Mouse (Mus musculus): ENCODE data around the gene Timp2.
"Not testable (repeated sequence)": the region's sequence is repeated elsewhere in the genome, so short reads cannot be mapped to it uniquely, and the experiment has no call there.

The Timp2 gene

DNA sequence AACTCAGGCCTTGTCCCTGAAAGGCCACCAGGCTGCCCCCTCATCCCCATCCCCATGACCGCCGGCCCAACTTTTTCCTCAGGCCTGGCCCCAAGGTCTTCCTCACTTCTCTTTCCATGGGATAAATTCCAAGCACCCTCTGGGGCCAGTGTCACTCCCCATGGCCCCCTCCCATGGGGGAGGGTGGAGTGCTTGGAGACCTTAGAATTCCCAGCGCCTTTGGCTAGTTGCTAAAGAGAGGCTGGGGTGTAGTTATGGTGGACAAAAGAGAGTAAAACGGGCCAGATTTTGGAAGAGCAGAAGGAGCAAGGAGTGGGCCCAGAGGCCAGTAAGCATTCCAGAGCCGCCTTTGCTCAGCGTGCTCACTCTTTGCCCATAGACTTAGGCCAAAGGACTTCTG is at the start of gene Timp2:
Gene Timp2, minus strand, starts transcription at position 101 of the 400 bp plus-strand sequence.
- DNase-seq (ENCODE audit: low spot score): peak; percentile 35

GRCm38 (mm10) chr11:118405311-118405710 is 49.8 kb upstream of the Timp2 start:
- DNase-seq (ENCODE audit: low spot score): no peak

- DNase-seq (ENCODE audit: low spot score): no peak
Measured at GRCm38 (mm10) chr11:118403951-118404899, 48.7 kb upstream of the Timp2 start.

GRCm38 (mm10) chr11:118403183-118403582 is 47.6 kb upstream of the Timp2 start:
- no peak for DNase-seq (ENCODE audit: low spot score)

DNA sequence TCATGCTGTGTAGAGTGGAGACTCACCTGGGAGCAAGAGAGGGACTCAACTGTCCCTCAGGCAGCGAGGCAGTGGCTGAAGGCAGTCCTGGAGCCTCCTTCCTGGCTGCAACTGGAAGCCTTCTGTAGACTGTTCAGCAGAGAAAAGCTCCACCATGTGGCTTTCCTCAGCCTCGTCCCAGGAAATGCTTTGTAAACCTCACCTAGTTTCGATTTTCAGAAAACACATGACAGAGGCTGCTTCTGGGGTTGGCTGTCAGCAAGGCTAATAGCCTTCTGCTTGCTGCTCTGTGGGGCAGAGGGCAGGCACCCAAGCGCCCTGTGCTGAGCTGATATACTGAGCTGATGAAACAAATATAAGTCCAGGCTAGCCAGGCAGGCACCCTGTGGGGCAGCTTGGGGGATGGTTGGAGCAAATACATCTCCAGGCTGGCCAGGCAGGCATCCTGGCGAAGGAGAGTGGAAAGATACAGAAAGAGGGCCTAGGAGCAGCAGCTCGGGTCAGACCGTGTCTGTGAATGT is 46.3 kb upstream of the Timp2 start, which contains the start of gene Lgals3bp:
Gene Lgals3bp, minus strand, starts transcription at position 333 of the 521 bp plus-strand sequence.
- peak; percentile 32 for DNase-seq (ENCODE audit: low spot score)

DNA sequence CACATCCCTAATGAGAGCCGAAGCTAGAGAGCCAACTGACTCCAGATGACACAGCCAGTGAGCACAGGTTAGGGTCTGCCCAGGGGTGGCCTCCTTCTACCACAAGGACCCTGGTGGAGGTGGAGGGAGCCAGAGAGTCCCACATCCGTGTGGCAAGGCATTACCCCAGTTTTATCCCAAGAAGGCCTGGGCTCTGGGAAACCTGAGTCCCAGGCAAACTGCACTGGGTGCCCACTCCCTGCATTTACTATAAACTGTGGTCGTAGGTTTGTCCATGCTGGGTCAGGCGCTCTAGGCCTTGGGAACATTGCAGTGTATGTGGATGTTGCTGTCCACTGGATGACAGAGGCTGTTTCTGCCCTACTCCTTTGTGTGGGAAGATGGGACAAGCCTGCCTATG is 45.7 kb upstream of the Timp2 start:
- DNase-seq (ENCODE audit: low spot score): no peak

DNA sequence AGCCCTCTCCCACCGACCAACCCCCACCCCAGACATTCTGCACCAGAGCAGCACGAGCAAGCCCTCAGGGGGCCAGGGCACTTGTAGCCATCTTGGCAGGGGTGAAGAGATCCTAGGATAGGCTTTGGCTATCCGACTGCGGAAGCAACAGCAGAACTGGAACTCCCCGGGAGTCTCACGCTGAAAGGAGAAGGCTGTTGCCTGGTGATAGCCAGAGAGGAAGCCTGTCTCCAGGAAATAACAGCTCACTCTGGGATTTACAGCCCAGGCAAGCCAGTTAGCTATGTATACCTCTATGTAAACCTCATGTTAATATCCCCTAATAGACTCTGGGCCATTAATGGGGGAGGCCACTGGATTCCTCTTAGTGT is 45.0 kb upstream of the Timp2 start:
- no peak for DNase-seq (ENCODE audit: low spot score)

DNA sequence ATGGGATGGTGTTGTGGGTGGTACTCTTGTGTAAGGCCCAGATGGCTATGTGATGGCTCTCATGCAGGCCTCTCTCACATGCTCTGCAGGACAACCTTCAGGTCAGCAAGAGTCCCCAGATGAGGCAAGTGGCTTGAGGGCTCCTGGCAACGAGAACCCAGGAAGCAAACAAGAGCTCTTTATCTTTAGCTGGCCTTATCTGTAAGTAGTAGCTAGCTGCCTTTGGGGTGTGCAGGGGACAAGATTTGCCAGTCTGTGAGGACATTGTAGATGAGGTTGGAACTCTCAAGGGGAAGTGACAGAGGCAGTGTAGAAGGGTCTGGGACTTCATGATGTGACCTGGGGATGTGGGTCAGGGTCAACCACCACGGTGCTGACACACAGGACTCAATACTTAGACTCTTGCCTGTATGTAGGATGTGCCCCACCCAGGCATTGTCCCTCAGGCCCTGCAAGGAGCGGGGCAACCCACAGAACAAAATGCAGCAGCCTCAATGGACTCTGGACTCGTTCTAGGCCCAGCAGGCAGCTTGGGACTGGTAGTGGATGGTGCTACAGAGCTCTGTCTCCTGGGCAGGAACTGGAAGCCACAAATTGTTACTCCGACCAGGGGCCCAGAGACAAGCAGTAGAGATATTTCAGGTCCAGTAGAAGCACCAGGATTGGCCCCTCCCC is 44.5 kb upstream of the Timp2 start:
- no peak for DNase-seq (ENCODE audit: low spot score)

DNA sequence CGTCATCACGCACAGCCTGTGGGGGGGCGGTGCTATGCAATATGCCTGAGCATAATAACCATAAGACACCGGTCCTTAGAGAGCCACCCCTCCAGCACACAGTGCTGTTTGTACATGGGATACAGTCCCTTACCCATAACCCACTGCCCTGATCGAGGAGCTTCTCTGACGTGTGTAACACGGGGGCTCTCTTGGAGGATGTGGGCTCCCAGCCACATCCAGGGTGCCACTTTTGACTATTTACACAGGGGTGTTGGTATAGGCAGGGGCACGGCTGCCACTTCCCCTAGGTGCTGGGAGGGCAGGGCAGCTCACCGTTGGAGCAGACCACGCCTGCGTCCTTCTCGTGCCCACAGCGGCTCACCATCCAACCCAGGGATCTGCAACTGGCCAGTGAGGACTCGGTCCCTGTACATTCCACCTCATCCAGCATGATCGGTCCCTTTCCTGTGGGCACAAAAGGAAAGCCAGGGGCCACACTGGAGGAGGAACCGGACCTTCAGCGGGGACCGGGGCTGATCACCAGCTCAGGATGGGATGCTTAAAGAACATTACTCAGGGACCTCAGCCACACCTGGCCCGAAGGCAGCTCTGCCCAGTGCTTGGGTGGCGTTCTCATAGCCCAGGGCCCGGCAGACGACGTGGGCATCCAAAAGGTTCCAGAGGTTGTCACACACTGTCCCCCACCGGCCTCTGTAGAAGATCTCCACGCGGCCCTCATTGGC is 42.4 kb upstream of the Timp2 start:
- no peak for DNase-seq (ENCODE audit: low spot score)

DNA sequence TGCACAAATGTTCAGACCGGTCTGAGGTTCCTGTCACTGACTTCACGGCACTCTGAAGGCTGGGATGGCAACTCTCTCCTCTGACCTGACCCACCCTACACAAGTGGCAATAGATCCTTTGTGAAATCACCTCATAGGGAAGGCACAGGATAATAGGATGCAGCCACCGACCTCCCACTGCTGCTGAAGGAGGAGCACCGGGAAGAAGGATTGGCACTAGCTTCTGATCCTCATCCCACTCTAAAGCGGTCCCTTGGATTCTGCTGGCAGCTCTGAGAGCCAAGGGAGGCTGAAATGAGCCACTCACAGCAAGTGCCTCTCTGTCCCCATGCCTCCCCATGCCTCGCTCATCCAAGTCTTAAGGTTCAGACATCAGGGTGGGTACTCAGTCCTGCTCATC is 39.0 kb upstream of the Timp2 start:
- no peak for DNase-seq (ENCODE audit: low spot score)

GRCm38 (mm10) chr11:118393991-118394390 is 38.5 kb upstream of the Timp2 start:
- DNase-seq (ENCODE audit: low spot score): no peak

GRCm38 (mm10) chr11:118387816-118388215 is 32.3 kb upstream of the Timp2 start:
- not testable (repeated sequence) for DNase-seq (ENCODE audit: low spot score)

DNA sequence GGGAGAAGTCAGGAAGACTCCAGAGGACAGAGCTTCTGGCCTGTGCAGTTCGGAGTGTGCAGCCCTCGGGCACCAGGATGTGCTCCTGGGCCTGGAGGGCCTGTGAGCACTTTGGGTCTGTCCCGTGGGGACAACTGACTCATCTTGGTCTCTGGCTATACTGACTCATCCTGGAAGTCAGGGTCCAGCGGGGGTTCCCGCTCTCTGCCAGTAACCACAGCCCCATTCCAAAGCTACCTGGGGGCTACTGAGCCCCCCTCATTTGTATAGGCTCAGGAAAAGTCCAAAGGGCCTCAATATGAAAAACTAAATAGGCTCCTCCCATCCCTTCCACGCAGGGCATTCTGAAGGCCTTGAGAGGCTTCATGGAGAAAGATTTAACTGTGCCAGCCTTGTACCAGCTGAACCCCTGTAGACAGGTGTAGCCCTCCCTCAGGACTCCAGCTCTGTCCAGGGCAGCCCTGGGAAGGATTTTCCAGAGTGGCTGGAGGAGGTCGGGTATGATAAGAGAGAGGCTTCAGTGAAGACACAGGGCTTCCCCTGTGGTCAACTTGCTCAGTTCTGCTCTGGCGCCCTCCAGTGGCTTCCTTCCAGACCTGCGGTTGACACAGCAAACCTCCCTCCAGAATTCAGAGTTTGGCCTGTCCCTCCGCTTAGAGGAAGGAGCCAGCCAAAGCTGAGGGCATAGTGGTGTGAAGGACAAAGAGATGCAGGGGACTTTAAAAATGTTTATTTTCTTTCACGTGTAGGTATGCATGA is 23.9 kb upstream of the Timp2 start:
- DNase-seq (ENCODE audit: low spot score): peak; percentile 89

- no peak for DNase-seq (ENCODE audit: low spot score)
Measured at GRCm38 (mm10) chr11:118378656-118379055, 23.1 kb upstream of the Timp2 start.

- DNase-seq (ENCODE audit: low spot score): not testable (repeated sequence)
Measured at GRCm38 (mm10) chr11:118376323-118376722, 20.8 kb upstream of the Timp2 start.

DNA sequence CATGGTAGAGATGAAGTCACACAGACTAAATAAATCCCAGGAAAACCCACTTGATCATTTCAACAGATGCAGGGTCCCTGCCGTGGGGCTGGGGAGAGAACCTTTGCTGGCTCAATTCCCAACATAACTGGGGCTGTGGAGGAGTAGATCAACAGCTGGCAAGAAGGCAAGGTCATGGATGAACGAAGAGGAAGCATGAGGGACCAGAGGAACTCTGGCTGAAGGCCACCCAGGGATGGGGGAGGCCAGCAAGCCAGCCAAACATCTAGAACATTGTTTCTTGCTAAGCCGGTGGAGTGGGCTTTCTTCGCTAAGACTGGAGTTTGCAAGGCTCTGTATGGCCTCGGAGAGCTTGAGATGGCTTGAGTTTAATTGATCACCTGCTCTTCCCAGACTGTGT is 20.3 kb upstream of the Timp2 start:
- no peak for DNase-seq (ENCODE audit: low spot score)

- no peak for DNase-seq (ENCODE audit: low spot score)
Measured at GRCm38 (mm10) chr11:118375461-118375860, 19.9 kb upstream of the Timp2 start.

DNA sequence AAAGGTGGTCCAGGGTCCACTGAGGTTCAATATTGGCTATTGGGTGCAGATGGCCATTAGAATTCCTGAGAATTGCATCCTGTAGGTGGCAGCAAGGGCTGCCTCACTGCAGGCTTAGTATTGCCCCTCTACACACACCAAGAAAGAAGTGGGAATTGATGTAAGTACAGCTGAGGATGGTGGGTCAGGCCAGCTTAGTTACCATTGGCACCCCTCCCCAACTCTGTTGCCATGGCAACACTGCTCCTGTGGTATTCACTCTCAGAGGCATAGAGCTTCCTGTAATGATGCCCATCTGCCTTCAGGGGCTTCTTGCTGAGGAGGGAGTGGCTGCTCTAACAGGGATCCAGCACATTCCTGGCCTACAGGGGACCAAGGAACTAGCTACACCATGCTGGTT is 19.5 kb upstream of the Timp2 start:
- no peak for DNase-seq (ENCODE audit: low spot score)

GRCm38 (mm10) chr11:118374506-118374905 is 19.0 kb upstream of the Timp2 start:
- DNase-seq (ENCODE audit: low spot score): no peak

DNA sequence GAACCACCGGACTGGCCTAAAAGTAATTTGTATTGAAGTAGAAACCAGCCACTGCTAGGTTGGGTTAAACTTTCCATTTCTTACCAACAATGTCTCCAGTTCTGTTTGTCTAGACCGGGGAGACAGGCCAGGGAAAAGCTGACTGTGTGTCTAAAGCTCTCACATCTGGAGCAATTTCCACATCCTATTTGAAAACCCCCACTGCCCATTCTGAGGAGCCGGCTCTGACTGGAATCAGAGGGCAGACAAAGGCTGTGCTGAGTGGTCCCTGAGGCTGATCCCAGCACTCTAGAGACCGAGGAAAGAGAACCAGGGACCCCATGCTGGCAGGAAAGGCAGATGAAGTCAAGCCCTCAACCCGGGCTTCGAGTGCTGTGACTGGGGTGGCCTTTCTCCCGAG is 17.1 kb upstream of the Timp2 start:
- DNase-seq (ENCODE audit: low spot score): no peak

DNA sequence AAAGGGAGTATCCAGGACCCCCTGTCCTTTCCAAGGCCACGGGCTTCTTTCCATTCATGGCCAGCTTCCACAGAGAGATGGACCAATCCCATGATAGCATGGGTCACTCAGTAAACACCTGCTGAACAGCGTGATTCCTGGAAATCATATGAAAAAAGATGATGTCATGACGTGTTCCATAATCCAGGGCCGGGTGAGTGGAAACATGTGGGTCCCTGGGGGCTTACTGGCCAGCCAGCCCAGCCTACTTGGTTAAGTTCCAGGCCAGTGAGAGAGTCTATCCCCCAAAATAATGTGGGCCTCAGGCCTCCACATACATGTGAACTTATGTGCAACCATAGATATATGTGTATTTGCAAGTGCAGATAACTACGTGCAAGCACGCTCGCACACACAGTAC is 16.3 kb upstream of the Timp2 start:
- no peak for DNase-seq (ENCODE audit: low spot score)

- no peak for DNase-seq (ENCODE audit: low spot score)
Measured at GRCm38 (mm10) chr11:118369657-118370056, 14.1 kb upstream of the Timp2 start.
